Mouse (Mus musculus) thymus, adult 2 months (tissue): Measurements from ENCODE around the gene Vamp4.

Experiments
- CTCF ChIP-seq: fragments of 200-500 bp; IDR thresholded peaks from 2 replicates; pipeline ENCODE4 v1.5.1; 2012; ENCODE audit warnings: mild to moderate bottlenecking, control low read depth, low read length, moderate library complexity, borderline replicate concordance; ENCODE audit not compliant: control insufficient read depth, poor library complexity, insufficient read depth; ENCODE audit errors: extremely low read depth
- POLR2A ChIP-seq: fragments of 200-500 bp; IDR thresholded peaks from 2 replicates; pipeline ENCODE4 v1.6.1; 2012; ENCODE audit warnings: mild to moderate bottlenecking, low read length, control low read depth, moderate library complexity; ENCODE audit not compliant: control insufficient read depth, poor library complexity, insufficient read depth; ENCODE audit errors: extremely low read depth

DNA sequence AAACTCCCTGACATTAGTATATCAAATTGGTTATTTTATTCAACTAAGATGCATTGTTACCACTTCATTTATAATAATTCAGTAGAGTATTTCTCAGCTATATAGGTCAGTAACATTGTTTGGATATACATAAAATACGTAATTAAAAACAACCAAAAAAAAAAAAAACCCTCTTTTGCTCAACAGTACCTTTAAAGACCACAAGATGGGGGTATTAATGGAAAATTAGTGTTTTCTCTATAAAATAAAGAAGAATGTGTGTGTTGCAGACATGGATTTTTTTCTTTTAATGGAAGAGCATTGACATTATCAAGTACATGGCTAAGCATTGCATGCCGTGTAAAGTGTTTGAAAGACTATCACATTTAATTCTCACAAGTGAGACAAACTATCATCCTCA lies 12.6 kb downstream of the Vamp4 start:
- TF ChIP-seq CTCF: no peak
- no peak for TF ChIP-seq POLR2A
